In genomic region chr9:107982681-107983346, GRCm38 (mm10) we compare ENCODE assay signal across 8 mouse cellular contexts. TPM values are rescaled to one million over a fixed set of nuclear protein-coding genes. Genes with fewer than 3 reads are reported as not detected.
DNase-seq lines count a peak whose midpoint lies in the region; ATAC-seq and TF ChIP-seq lines count a peak whose summit lies in the region.

Gene Gm20661, plus strand, starts transcription at chr9:107983058.

- H3K27ac ChIP-seq in cerebellum, adult 2 months (ENCODE audit: insufficient read depth, low read length) = peak within 1 kb of the TSS; percentile 47
- peak within 1 kb of the TSS; percentile 100 for H3K27ac ChIP-seq in intestine, embryonic 14.5 days (ENCODE audit: low read depth)
- H3K27ac ChIP-seq in limb, embryonic 15.5 days = peak within 1 kb of the TSS; percentile 99
- peak within 1 kb of the TSS; percentile 65 for H3K27ac ChIP-seq in midbrain, embryonic 14.5 days (replicated peaks; ENCODE audit: low read depth, low read length)

- DNase-seq in cerebellum, adult 2 months = no peak
- DNase-seq in cerebellum, adult 9-10 months = no peak
- DNase-seq in c-Kit-positive CD71-positive TER-119-positive erythroid progenitor cells, embryonic 14.5 days (ENCODE audit: low spot score) = peak; percentile 84
- peak; percentile 78 for DNase-seq in gastrocnemius, postnatal 25 days
- DNase-seq in intestine, embryonic 14.5 days (ENCODE audit: low spot score) = peak; percentile 91
- peak; percentile 47 for DNase-seq in midbrain, embryonic 14.5 days
- DNase-seq in telencephalon, adult 2 months (ENCODE audit: low read depth, low spot score) = peak; percentile 53

- no peaks in the 10 kb centered on the region for H3K27me3 ChIP-seq in cerebellum, adult 2 months (ENCODE audit: control insufficient read depth, insufficient read depth, low read length)
- no peaks in the 10 kb centered on the region for H3K27me3 ChIP-seq in intestine, embryonic 14.5 days (replicated peaks; ENCODE audit: control insufficient read depth, insufficient read depth, low read length)
- H3K27me3 ChIP-seq in limb, embryonic 15.5 days = no peaks in the 10 kb centered on the region
- peaks cover 13% of the 10 kb centered on the region; the same call in 1 of the 2 replicates for H3K27me3 ChIP-seq in midbrain, embryonic 14.5 days (ENCODE audit: control insufficient read depth, insufficient read depth, low read length)

- TF ChIP-seq CTCF in cerebellum, adult 2 months (IDR thresholded peaks at IDR 0.05; ENCODE audit: borderline replicate concordance, insufficient read depth, low read depth, low read length) = no peak

- peak; percentile 65 for ATAC-seq in intestine, embryonic 14.5 days (replicated peaks; ENCODE audit: low FRiP score, low TSS enrichment, low read depth)
- ATAC-seq in limb, embryonic 15.5 days (ENCODE audit: insufficient number of reproducible peaks, low FRiP score, low TSS enrichment, low read depth) = peak; percentile 81
- no peak for ATAC-seq in midbrain, embryonic 14.5 days (ENCODE audit: low FRiP score, low TSS enrichment)

- peaks cover 6% of the 10 kb centered on the region; the same call in 1 of the 2 replicates for H3K4me1 ChIP-seq in cerebellum, adult 2 months (ENCODE audit: control insufficient read depth, insufficient read depth, low read length)
- peaks cover 30% of the 10 kb centered on the region for H3K4me1 ChIP-seq in intestine, embryonic 14.5 days (replicated peaks; ENCODE audit: control insufficient read depth, insufficient read depth, low read length)
- peaks cover 67% of the 10 kb centered on the region for H3K4me1 ChIP-seq in limb, embryonic 15.5 days
- 0 out of 2 replicates have a peak, but pooled peaks cover 8% of the 10 kb centered on the region for H3K4me1 ChIP-seq in midbrain, embryonic 14.5 days (ENCODE audit: control insufficient read depth, insufficient read depth, low read length)

- peak within 1 kb of the TSS; percentile 65 for H3K4me2 ChIP-seq in intestine, embryonic 14.5 days (ENCODE audit: low read length)
- H3K4me2 ChIP-seq in limb, embryonic 15.5 days = peak within 1 kb of the TSS; percentile 81
- peak within 1 kb of the TSS; percentile 75 for H3K4me2 ChIP-seq in midbrain, embryonic 14.5 days (ENCODE audit: low read length)

- 0 out of 2 replicates have a peak, but pooled peaks cover 5% of the 10 kb centered on the region for H3K36me3 ChIP-seq in intestine, embryonic 14.5 days (ENCODE audit: control insufficient read depth, insufficient read depth, low read length)
- 0 out of 2 replicates have a peak, but pooled peaks cover 2% of the 10 kb centered on the region for H3K36me3 ChIP-seq in limb, embryonic 15.5 days
- H3K36me3 ChIP-seq in midbrain, embryonic 14.5 days (ENCODE audit: control insufficient read depth, insufficient read depth, low read length) = no peaks in the 10 kb centered on the region

- H3K4me3 ChIP-seq in cerebellum, adult 2 months (replicated peaks; ENCODE audit: insufficient read depth, low read depth, low read length) = no peak within 1 kb of the TSS
- peak within 1 kb of the TSS; percentile 80 for H3K4me3 ChIP-seq in intestine, embryonic 14.5 days (ENCODE audit: low read depth, low read length)
- peak within 1 kb of the TSS; percentile 70 for H3K4me3 ChIP-seq in limb, embryonic 15.5 days
- H3K4me3 ChIP-seq in midbrain, embryonic 14.5 days (replicated peaks; ENCODE audit: low read depth, low read length) = no peak within 1 kb of the TSS

- peak within 1 kb of the TSS; percentile 74 for H3K9ac ChIP-seq in intestine, embryonic 14.5 days (ENCODE audit: low read length)
- peak within 1 kb of the TSS; percentile 66 for H3K9ac ChIP-seq in limb, embryonic 15.5 days
- H3K9ac ChIP-seq in midbrain, embryonic 14.5 days (replicated peaks; ENCODE audit: low read length) = no peak within 1 kb of the TSS; the same call in 1 of the 2 replicates

- no peak for TF ChIP-seq POLR2A in cerebellum, adult 2 months (IDR thresholded peaks at IDR 0.05; ENCODE audit: borderline replicate concordance, insufficient read depth, low read length)

- WGBS in cerebellum, adult 2 months = 43% methylated on average over 14 of the region's 14 CpGs
- 16% methylated on average over 14 of the region's 14 CpGs for WGBS in intestine, embryonic 14.5 days
- 8% methylated on average over 14 of the region's 14 CpGs for WGBS in limb, embryonic 15.5 days
- WGBS in midbrain, embryonic 14.5 days = 59% methylated on average over 14 of the region's 14 CpGs

- no peaks in the 10 kb centered on the region for H3K9me3 ChIP-seq in intestine, embryonic 14.5 days (ENCODE audit: control insufficient read depth, low read length)
- no peaks in the 10 kb centered on the region for H3K9me3 ChIP-seq in limb, embryonic 15.5 days
- H3K9me3 ChIP-seq in midbrain, embryonic 14.5 days (ENCODE audit: control insufficient read depth, low read length) = no peaks in the 10 kb centered on the region

RNA-seq across cellular contexts. Expression of gene Gm20661, which starts in this region (rescaled TPM):
- polyA plus RNA-seq in cerebellum, adult 2 months (2012; rRNA removed) = 0.20 and 0.38 TPM in 2 replicates
- not detected for total RNA-seq in gastrocnemius, postnatal 25 days (2021)
- 8.7 and 11.4 TPM in 2 replicates for polyA plus RNA-seq in intestine, embryonic 14.5 days (2014; fragmentation: Nextera tagmentation; extraction: Ambion mirVana)
- polyA plus RNA-seq in limb, embryonic 15.5 days (2015; fragmentation: Nextera tagmentation; extraction: Ambion mirVana) = 6.9 and 7.4 TPM in 2 replicates
- 0.47 and 0.49 TPM in 2 replicates for polyA plus RNA-seq in midbrain, embryonic 14.5 days (2014; fragmentation: Nextera tagmentation; extraction: Ambion mirVana)

Comparison
In these comparisons a context has a peak if more than half of its experiments do, and no peak if none do; other contexts are left out.
1. Peak in DNase-seq in gastrocnemius, postnatal 25 days; RNA of the gene not detected or under 1 TPM.
2. Peak in DNase-seq, H3K27ac ChIP-seq and H3K4me2 ChIP-seq in midbrain, embryonic 14.5 days; RNA of the gene not detected or under 1 TPM.
3. DNase-seq: peak in c-Kit-positive CD71-positive TER-119-positive erythroid progenitor cells, embryonic 14.5 days (single experiment), intestine, embryonic 14.5 days (single experiment) and telencephalon, adult 2 months (single experiment); none in cerebellum, adult 2 months (0 of 2) and cerebellum, adult 9-10 months (single experiment).
4. H3K27ac ChIP-seq: peak in every context shown above with its lines; median percentile 100 in intestine, embryonic 14.5 days; 99 in limb, embryonic 15.5 days; 65 in midbrain, embryonic 14.5 days; 47 in cerebellum, adult 2 months.
5. H3K4me3 ChIP-seq: peak in intestine, embryonic 14.5 days (single experiment) and limb, embryonic 15.5 days (single experiment); none in cerebellum, adult 2 months (single experiment) and midbrain, embryonic 14.5 days (single experiment).
6. Peak in every context shown above with its lines, with median percentiles within 50 percentile points of each other: H3K4me2 ChIP-seq.